Mouse (Mus musculus) limb, embryonic 15.5 days (tissue): ENCODE measurements at regions not wholly inside any gene's neighbourhood (a gene's known extent, or its start where the extent isn't known, plus 50 kb on each side); places are given as distances from the start of the nearest gene placed in this dataset.

Experiments
- ATAC-seq: fragments of 200-750 bp; cut with Nextera tagmentation; 2 replicates; pipeline ENCODE4 v1.8.0; 2017; ENCODE audit warnings: low read depth, moderate TSS enrichment; ENCODE audit not compliant: insufficient number of reproducible peaks, low FRiP score, low TSS enrichment
- H3K27ac ChIP-seq: fragments of 300-500 bp; sonication (generic); 2 replicates; pipeline ENCODE4 v1.5.1; 2015; ENCODE audit warnings: moderate library complexity, mild to moderate bottlenecking, inconsistent platforms
- H3K27me3 ChIP-seq: fragments of 300-500 bp; sonication (generic); 2 replicates; pipeline ENCODE4 v1.6.1; 2015; ENCODE audit warnings: inconsistent platforms
- H3K36me3 ChIP-seq: fragments of 300-500 bp; sonication (generic); 2 replicates; pipeline ENCODE4 v1.6.1; 2015; ENCODE audit warnings: inconsistent platforms
- H3K4me1 ChIP-seq: fragments of 300-500 bp; sonication (generic); 2 replicates; pipeline ENCODE4 v1.6.1; 2015; ENCODE audit warnings: inconsistent platforms
- H3K4me2 ChIP-seq: fragments of 300-500 bp; sonication (generic); 2 replicates; pipeline ENCODE4 v1.6.1; 2015; ENCODE audit warnings: mild to moderate bottlenecking, inconsistent platforms
- H3K4me3 ChIP-seq: fragments of 300-500 bp; sonication (generic); 2 replicates; pipeline ENCODE4 v1.5.1; 2015; ENCODE audit warnings: mild to moderate bottlenecking, inconsistent platforms
- H3K9ac ChIP-seq: fragments of 300-500 bp; sonication (generic); 2 replicates; pipeline ENCODE4 v1.6.1; 2015; ENCODE audit warnings: inconsistent platforms
- H3K9me3 ChIP-seq: fragments of 300-500 bp; sonication (generic); 2 replicates; pipeline ENCODE4 v1.6.1; 2016; ENCODE audit warnings: inconsistent platforms
- WGBS: fragments of 180-500 bp; shearing (Covaris S2); methylation state at CpG from one replicate; pipeline ENCODE4 v1.1.7; 2015; 5-methylcytosine and 5-hydroxymethylcytosine counted together

- Histone ChIP-seq H3K36me3 (no peaks in the 10 kb centered on the region), H3K4me2 (no peak overlapping the region), H3K4me3 (no peak overlapping the region), H3K27ac (no peak overlapping the region), H3K9ac (no peak overlapping the region), H3K4me1 (no peaks in the 10 kb centered on the region), H3K9me3 (no peaks in the 10 kb centered on the region), H3K27me3 (no peaks in the 10 kb centered on the region)
- 75% methylated on average over 6 of the region's 6 CpGs for WGBS
- ATAC-seq, result no peak
These were observed 480.9 kb downstream of the Ajap1 start for GRCm38 (mm10) chr4:153001761-153002160.

GRCm38 (mm10) chr4:152999526-152999925 is 483.1 kb downstream of the Ajap1 start:
- Histone ChIP-seq H3K4me1 (no peaks in the 10 kb centered on the region), H3K9ac (no peak overlapping the region), H3K27me3 (no peaks in the 10 kb centered on the region), H3K27ac (no peak overlapping the region), H3K9me3 (no peaks in the 10 kb centered on the region), H3K4me3 (no peak overlapping the region), H3K36me3 (no peaks in the 10 kb centered on the region), H3K4me2 (no peak overlapping the region)
- ATAC-seq, result no peak
- WGBS, result 69% methylated on average over 18 of the region's 18 CpGs

GRCm38 (mm10) chr4:152997251-152997650 is 485.4 kb downstream of the Ajap1 start:
- Histone ChIP-seq H3K9me3 (no peaks in the 10 kb centered on the region), H3K4me1 (no peaks in the 10 kb centered on the region), H3K9ac (no peak overlapping the region), H3K27ac (no peak overlapping the region), H3K36me3 (no peaks in the 10 kb centered on the region), H3K4me3 (no peak overlapping the region), H3K4me2 (no peak overlapping the region), H3K27me3 (no peaks in the 10 kb centered on the region)
- no peak for ATAC-seq
- WGBS, result 74% methylated on average over 5 of the region's 5 CpGs

GRCm38 (mm10) chr4:152996641-152997040 is 486.0 kb downstream of the Ajap1 start:
- H3K36me3 ChIP-seq, result no peaks in the 10 kb centered on the region
- H3K9me3 ChIP-seq, result no peaks in the 10 kb centered on the region
- H3K4me3 ChIP-seq, result no peak overlapping the region
- H3K4me2 ChIP-seq, result no peak overlapping the region
- H3K4me1 ChIP-seq, result no peaks in the 10 kb centered on the region
- ATAC-seq, result no peak
- H3K27ac ChIP-seq, result no peak overlapping the region
- no peak overlapping the region for H3K9ac ChIP-seq
- H3K27me3 ChIP-seq, result no peaks in the 10 kb centered on the region
- WGBS, result 71% methylated on average over 2 of the region's 2 CpGs

- no peaks in the 10 kb centered on the region for H3K36me3 ChIP-seq
- no peak overlapping the region for H3K4me2 ChIP-seq
- H3K27ac ChIP-seq, result no peak overlapping the region
- no peaks in the 10 kb centered on the region for H3K9me3 ChIP-seq
- no peak for ATAC-seq
- no peaks in the 10 kb centered on the region for H3K4me1 ChIP-seq
- H3K27me3 ChIP-seq, result no peaks in the 10 kb centered on the region
- H3K4me3 ChIP-seq, result no peak overlapping the region
- H3K9ac ChIP-seq, result no peak overlapping the region
- WGBS, result 62% methylated on average over 5 of the region's 5 CpGs
These were observed 487.5 kb downstream of the Ajap1 start for GRCm38 (mm10) chr4:152995052-152995595.

GRCm38 (mm10) chr4:152994206-152994605 is 488.4 kb downstream of the Ajap1 start:
- Histone ChIP-seq H3K4me3 (no peak overlapping the region), H3K4me1 (no peaks in the 10 kb centered on the region), H3K9me3 (no peaks in the 10 kb centered on the region), H3K4me2 (no peak overlapping the region), H3K36me3 (no peaks in the 10 kb centered on the region), H3K27ac (no peak overlapping the region), H3K9ac (no peak overlapping the region), H3K27me3 (no peaks in the 10 kb centered on the region)
- ATAC-seq, result no peak
- 69% methylated on average over 3 of the region's 3 CpGs for WGBS

GRCm38 (mm10) chr4:152990266-152990665 is 492.3 kb downstream of the Ajap1 start:
- Histone ChIP-seq H3K9me3 (no peaks in the 10 kb centered on the region), H3K4me3 (no peak overlapping the region)
- WGBS, result 41% methylated on average over 5 of the region's 5 CpGs

GRCm38 (mm10) chr4:152987726-152988125 is 494.9 kb downstream of the Ajap1 start:
- Histone ChIP-seq H3K36me3 (no peaks in the 10 kb centered on the region), H3K9ac (no peak overlapping the region), H3K4me1 (no peaks in the 10 kb centered on the region), H3K27me3 (no peaks in the 10 kb centered on the region), H3K4me3 (no peak overlapping the region), H3K4me2 (no peak overlapping the region), H3K9me3 (no peaks in the 10 kb centered on the region), H3K27ac (no peak overlapping the region)
- no peak for ATAC-seq
- 62% methylated on average over 4 of the region's 4 CpGs for WGBS

More at GRCm38 (mm10) chr4:152990266-152990665, 492.3 kb downstream of the Ajap1 start:
- Histone ChIP-seq H3K27ac (no peak overlapping the region), H3K27me3 (no peaks in the 10 kb centered on the region), H3K4me2 (no peak overlapping the region), H3K4me1 (no peaks in the 10 kb centered on the region), H3K9ac (no peak overlapping the region), H3K36me3 (no peaks in the 10 kb centered on the region)
- ATAC-seq, result no peak

- H3K4me1 ChIP-seq, result no peaks in the 10 kb centered on the region
- 0 out of 2 replicates have a peak, but pooled peaks have one; percentile 20 for ATAC-seq
- H3K36me3 ChIP-seq, result no peaks in the 10 kb centered on the region
- no peak overlapping the region for H3K9ac ChIP-seq
- no peak overlapping the region for H3K4me3 ChIP-seq
- H3K9me3 ChIP-seq, result no peaks in the 10 kb centered on the region
- no peak overlapping the region for H3K4me2 ChIP-seq
- 73% methylated on average over 8 of the region's 8 CpGs for WGBS
- no peak overlapping the region for H3K27ac ChIP-seq
- no peaks in the 10 kb centered on the region for H3K27me3 ChIP-seq
These were observed 497.5 kb upstream of the Kcnab2 start for GRCm38 (mm10) chr4:152975012-152975675.

GRCm38 (mm10) chr4:152963001-152963400 is 485.3 kb upstream of the Kcnab2 start:
- Histone ChIP-seq H3K4me3 (no peak overlapping the region), H3K4me1 (no peaks in the 10 kb centered on the region), H3K4me2 (no peak overlapping the region), H3K9ac (no peak overlapping the region), H3K27ac (no peak overlapping the region), H3K36me3 (no peaks in the 10 kb centered on the region), H3K9me3 (no peaks in the 10 kb centered on the region), H3K27me3 (no peaks in the 10 kb centered on the region)
- 68% methylated on average over 6 of the region's 6 CpGs for WGBS
- ATAC-seq, result no peak

GRCm38 (mm10) chr4:152962165-152962564 is 484.5 kb upstream of the Kcnab2 start:
- Histone ChIP-seq H3K4me2 (no peak overlapping the region), H3K27me3 (no peaks in the 10 kb centered on the region), H3K9ac (no peak overlapping the region), H3K4me3 (no peak overlapping the region), H3K27ac (no peak overlapping the region), H3K9me3 (no peaks in the 10 kb centered on the region), H3K36me3 (no peaks in the 10 kb centered on the region), H3K4me1 (no peaks in the 10 kb centered on the region)
- ATAC-seq, result no peak

GRCm38 (mm10) chr4:152961677-152962076 is 484.0 kb upstream of the Kcnab2 start:
- Histone ChIP-seq H3K36me3 (no peaks in the 10 kb centered on the region), H3K4me2 (no peak overlapping the region), H3K27ac (no peak overlapping the region), H3K27me3 (no peaks in the 10 kb centered on the region), H3K4me3 (no peak overlapping the region), H3K9me3 (no peaks in the 10 kb centered on the region), H3K9ac (no peak overlapping the region), H3K4me1 (no peaks in the 10 kb centered on the region)
- WGBS, result 76% methylated on average over 4 of the region's 4 CpGs
- ATAC-seq, result no peak
